Mouse (Mus musculus) ES-E14 (cell line): ENCODE measurements at regions not wholly inside any gene's neighbourhood (a gene's known extent, or its start where the extent isn't known, plus 50 kb on each side); places are given as distances from the start of the nearest gene placed in this dataset.

Source experiments
- CHD2 ChIP-seq: IDR thresholded peaks from 2 replicates; pipeline ENCODE4 v1.6.1; 2014; ENCODE audit warnings: mild to moderate bottlenecking, low read depth, low read length, inconsistent platforms
- ZC3H11A ChIP-seq: IDR thresholded peaks from 2 replicates; pipeline ENCODE4 v1.6.1; 2012; ENCODE audit warnings: low read depth, mild to moderate bottlenecking, inconsistent platforms, low read length, borderline replicate concordance

DNA sequence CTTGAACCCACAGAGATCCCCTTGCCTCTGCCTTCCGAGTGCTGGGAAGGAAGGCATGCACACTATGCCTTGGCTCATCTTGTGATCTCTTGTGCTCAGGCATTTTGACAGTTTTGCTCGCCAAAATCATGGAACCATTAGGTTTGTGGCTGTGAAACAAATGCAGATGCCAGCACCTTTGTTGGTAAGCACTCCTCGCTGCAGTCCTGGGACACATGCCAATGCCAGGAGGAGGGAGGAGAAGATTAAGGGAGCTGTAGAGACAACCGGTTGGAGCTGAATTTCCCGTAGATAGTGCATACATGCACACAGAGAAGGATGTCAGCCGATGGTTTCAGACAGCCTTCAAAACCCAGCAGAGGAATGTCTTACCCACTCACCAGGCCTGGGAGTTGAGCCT, 275.5 kb downstream of the Spry2 start:
- TF ChIP-seq ZC3H11A (no peak), CHD2 (no peak)
